Mouse (Mus musculus): Measurements from ENCODE around the gene Nr5a2. TPM values are rescaled to one million over a fixed set of nuclear protein-coding genes. Genes with fewer than 3 reads are reported as not detected.

Nr5a2 gene
- polyA plus RNA-seq, 1 experiment = not detected

DNA sequence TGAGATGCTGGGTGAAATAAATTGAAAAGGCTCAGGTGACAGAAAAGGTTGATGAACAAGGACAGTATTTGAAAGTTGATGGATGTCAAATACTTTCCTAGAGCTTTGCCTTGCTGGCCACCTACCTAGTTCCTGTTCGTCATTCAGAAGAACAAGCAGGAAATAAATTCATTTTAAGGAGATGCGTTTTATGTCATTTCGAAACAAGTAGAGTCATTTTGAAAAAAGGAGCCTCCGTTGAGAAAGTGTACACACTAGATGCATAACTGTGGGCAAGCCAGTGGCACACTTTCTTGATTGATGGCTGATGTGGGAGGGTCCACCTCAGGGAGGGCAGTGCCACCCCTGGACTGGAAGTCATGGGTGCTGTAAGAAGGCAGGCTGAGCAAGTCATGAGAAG, 62.1 kb downstream of the Nr5a2 start:
- Histone ChIP-seq H3K36me3 (ENCODE audit: control insufficient read depth, insufficient read depth) (no peaks in the 10 kb centered on the region), H3K4me3 (no peak overlapping the region), H3K4me2 (ENCODE audit: low read depth) (no peak overlapping the region), H3ac (ENCODE audit: control insufficient read depth, insufficient read length) (no peak overlapping the region), H3K79me2 (ENCODE audit: control insufficient read depth, insufficient read depth) (no peaks in the 10 kb centered on the region), H3K27me3 (ENCODE audit: control insufficient read depth, insufficient read depth, insufficient read length) (no peaks in the 10 kb centered on the region)
- no peak for TF ChIP-seq POLR2AphosphoS2 (IDR thresholded peaks at IDR 0.05; ENCODE audit: insufficient read length, low read depth)
- no peak for TF ChIP-seq MYOG (IDR thresholded peaks at IDR 0.05; ENCODE audit: control insufficient read depth in 1 of 3, insufficient read depth in 1 of 3, insufficient read length in 2 of 3, low read depth in 2 of 3)
- TF ChIP-seq USF1 (IDR thresholded peaks at IDR 0.05; ENCODE audit: low read depth) = no peak
- no peak for TF ChIP-seq MAX (IDR thresholded peaks at IDR 0.05; ENCODE audit: low read depth)
- TF ChIP-seq TCF12 (IDR thresholded peaks at IDR 0.05; ENCODE audit: insufficient read depth, poor library complexity, severe bottlenecking) = no peak
- no peak for TF ChIP-seq REST (IDR thresholded peaks at IDR 0.05; ENCODE audit: insufficient read depth, insufficient read length)
- TF ChIP-seq E2F4 (IDR thresholded peaks at IDR 0.05; ENCODE audit: insufficient read depth) = no peak
- TF ChIP-seq CEBPB (IDR thresholded peaks at IDR 0.05; ENCODE audit: insufficient read depth, poor library complexity, severe bottlenecking) = no peak
- TF ChIP-seq SRF (IDR thresholded peaks at IDR 0.05; ENCODE audit: control insufficient read depth, insufficient read length, low read depth) = no peak
- TF ChIP-seq POLR2A (IDR thresholded peaks at IDR 0.05; ENCODE audit: insufficient read length, low read depth) = no peak

DNA sequence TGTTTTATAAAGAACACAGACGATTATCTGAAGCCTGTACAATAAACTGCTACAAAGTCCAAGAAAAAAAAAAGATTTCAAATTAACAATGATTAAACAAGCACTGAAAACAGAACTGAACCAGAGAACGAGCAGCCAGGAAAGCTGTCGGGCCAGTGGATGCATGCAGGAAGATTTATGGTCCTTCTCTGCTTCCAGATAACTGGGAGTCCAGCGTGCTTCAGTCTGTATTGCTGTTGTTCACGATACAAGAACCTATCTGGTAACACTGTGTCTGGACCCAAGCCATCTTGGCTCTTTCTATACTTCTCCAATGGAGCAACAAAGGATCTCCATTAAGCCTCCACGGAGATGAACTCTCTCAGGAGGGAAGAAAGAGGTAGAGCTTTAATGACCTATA, 63.9 kb downstream of the Nr5a2 start:
- Histone ChIP-seq H3K27me3 (ENCODE audit: control insufficient read depth, insufficient read depth, insufficient read length) (no peaks in the 10 kb centered on the region), H3K79me2 (ENCODE audit: control insufficient read depth, insufficient read depth) (no peaks in the 10 kb centered on the region), H3ac (ENCODE audit: control insufficient read depth, insufficient read length) (no peak overlapping the region), H3K36me3 (ENCODE audit: control insufficient read depth, insufficient read depth) (no peaks in the 10 kb centered on the region), H3K4me2 (ENCODE audit: low read depth) (no peak overlapping the region), H3K4me3 (no peak overlapping the region)
- no peak for TF ChIP-seq CEBPB (IDR thresholded peaks at IDR 0.05; ENCODE audit: insufficient read depth, poor library complexity, severe bottlenecking)
- TF ChIP-seq TCF3 (IDR thresholded peaks at IDR 0.05; ENCODE audit: insufficient read length, low read depth) = no peak
- TF ChIP-seq E2F4 (IDR thresholded peaks at IDR 0.05; ENCODE audit: insufficient read depth) = no peak
- no peak for TF ChIP-seq POLR2AphosphoS2 (IDR thresholded peaks at IDR 0.05; ENCODE audit: insufficient read length, low read depth)
- TF ChIP-seq MAX (IDR thresholded peaks at IDR 0.05; ENCODE audit: low read depth) = no peak
- no peak for TF ChIP-seq POLR2A (IDR thresholded peaks at IDR 0.05; ENCODE audit: insufficient read length, low read depth)
- no peak for TF ChIP-seq MYOG (IDR thresholded peaks at IDR 0.05; ENCODE audit: control insufficient read depth in 1 of 3, insufficient read depth in 1 of 3, insufficient read length in 2 of 3, low read depth in 2 of 3)
- TF ChIP-seq REST (IDR thresholded peaks at IDR 0.05; ENCODE audit: insufficient read depth, insufficient read length) = no peak
- no peak for TF ChIP-seq MYOD1 (IDR thresholded peaks at IDR 0.05; ENCODE audit: control insufficient read depth in 1 of 3, insufficient read length in 2 of 3, low read depth in 2 of 3)
- no peak for TF ChIP-seq USF1 (IDR thresholded peaks at IDR 0.05; ENCODE audit: low read depth)
- TF ChIP-seq TCF12 (IDR thresholded peaks at IDR 0.05; ENCODE audit: insufficient read depth, poor library complexity, severe bottlenecking) = no peak
- TF ChIP-seq SRF (IDR thresholded peaks at IDR 0.05; ENCODE audit: control insufficient read depth, insufficient read length, low read depth) = no peak

DNA sequence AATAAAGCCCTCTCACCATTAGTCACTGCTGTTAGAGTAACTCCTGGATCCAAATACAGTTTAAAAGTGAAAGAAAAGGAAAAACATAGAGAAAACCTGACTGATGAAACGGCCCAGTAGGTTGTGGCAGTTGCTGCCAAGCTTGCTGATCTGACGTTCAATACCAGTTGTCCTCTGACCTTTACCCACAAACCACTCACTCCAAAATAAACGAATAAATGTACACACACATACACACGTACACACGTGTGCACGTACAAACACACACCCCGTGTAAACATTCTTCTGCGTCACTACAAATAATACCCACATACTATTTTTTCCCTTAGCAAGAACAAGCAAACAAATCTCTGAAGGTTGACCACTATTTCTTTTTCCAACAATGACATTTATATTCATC, 64.4 kb downstream of the Nr5a2 start:
- no peaks in the 10 kb centered on the region for H3K79me2 ChIP-seq (ENCODE audit: control insufficient read depth, insufficient read depth)
- TF ChIP-seq POLR2A (IDR thresholded peaks at IDR 0.05; ENCODE audit: insufficient read length, low read depth) = no peak
- no peak overlapping the region for H3K4me2 ChIP-seq (ENCODE audit: low read depth)
- no peaks in the 10 kb centered on the region for H3K27me3 ChIP-seq (ENCODE audit: control insufficient read depth, insufficient read depth, insufficient read length)
- H3K36me3 ChIP-seq (ENCODE audit: control insufficient read depth, insufficient read depth) = no peaks in the 10 kb centered on the region
- no peak overlapping the region for H3K4me3 ChIP-seq
- H3ac ChIP-seq (ENCODE audit: control insufficient read depth, insufficient read length) = no peak overlapping the region

DNA sequence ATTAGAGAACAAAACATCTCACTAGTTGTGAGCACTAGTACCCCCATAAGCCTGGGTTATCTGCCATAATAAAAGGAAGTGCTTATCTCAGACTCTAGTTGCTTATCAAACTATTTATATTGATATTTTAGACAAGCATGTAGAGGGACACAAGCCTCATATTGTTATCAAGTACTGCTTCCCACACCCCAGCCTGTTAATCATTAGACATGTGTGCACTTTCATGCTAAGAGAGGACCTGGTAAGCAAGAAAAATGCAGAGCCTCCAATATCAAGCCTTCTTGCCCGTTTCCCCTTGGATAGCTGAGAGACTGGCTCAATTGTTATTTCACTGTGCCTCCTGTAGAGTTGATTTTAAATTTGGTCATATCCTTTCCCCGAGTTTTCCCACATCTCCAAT, 65.5 kb downstream of the Nr5a2 start:
- H3K27me3 ChIP-seq (ENCODE audit: control insufficient read depth, insufficient read depth, insufficient read length) = no peaks in the 10 kb centered on the region
- H3K36me3 ChIP-seq (ENCODE audit: control insufficient read depth, insufficient read depth) = no peaks in the 10 kb centered on the region
- no peak for TF ChIP-seq CEBPB (IDR thresholded peaks at IDR 0.05; ENCODE audit: insufficient read depth, poor library complexity, severe bottlenecking)
- TF ChIP-seq POLR2AphosphoS2 (IDR thresholded peaks at IDR 0.05; ENCODE audit: insufficient read length, low read depth) = no peak
- TF ChIP-seq MYOG (IDR thresholded peaks at IDR 0.05; ENCODE audit: control insufficient read depth in 1 of 3, insufficient read depth in 1 of 3, insufficient read length in 2 of 3, low read depth in 2 of 3) = no peak
- TF ChIP-seq POLR2A (IDR thresholded peaks at IDR 0.05; ENCODE audit: insufficient read length, low read depth) = no peak
- TF ChIP-seq REST (IDR thresholded peaks at IDR 0.05; ENCODE audit: insufficient read depth, insufficient read length) = no peak
- no peak for TF ChIP-seq TCF12 (IDR thresholded peaks at IDR 0.05; ENCODE audit: insufficient read depth, poor library complexity, severe bottlenecking)
- no peak for TF ChIP-seq TCF3 (IDR thresholded peaks at IDR 0.05; ENCODE audit: insufficient read length, low read depth)
- TF ChIP-seq E2F4 (IDR thresholded peaks at IDR 0.05; ENCODE audit: insufficient read depth) = no peak
- no peak for TF ChIP-seq MAX (IDR thresholded peaks at IDR 0.05; ENCODE audit: low read depth)
- no peak for TF ChIP-seq USF1 (IDR thresholded peaks at IDR 0.05; ENCODE audit: low read depth)
- no peak for TF ChIP-seq SRF (IDR thresholded peaks at IDR 0.05; ENCODE audit: control insufficient read depth, insufficient read length, low read depth)
- TF ChIP-seq MYOD1 (IDR thresholded peaks at IDR 0.05; ENCODE audit: control insufficient read depth in 1 of 3, insufficient read length in 2 of 3, low read depth in 2 of 3) = no peak
- H3K79me2 ChIP-seq (ENCODE audit: control insufficient read depth, insufficient read depth) = no peaks in the 10 kb centered on the region
- no peak overlapping the region for H3ac ChIP-seq (ENCODE audit: control insufficient read depth, insufficient read length)
- no peak overlapping the region for H3K4me2 ChIP-seq (ENCODE audit: low read depth)
- H3K4me3 ChIP-seq = no peak overlapping the region

DNA sequence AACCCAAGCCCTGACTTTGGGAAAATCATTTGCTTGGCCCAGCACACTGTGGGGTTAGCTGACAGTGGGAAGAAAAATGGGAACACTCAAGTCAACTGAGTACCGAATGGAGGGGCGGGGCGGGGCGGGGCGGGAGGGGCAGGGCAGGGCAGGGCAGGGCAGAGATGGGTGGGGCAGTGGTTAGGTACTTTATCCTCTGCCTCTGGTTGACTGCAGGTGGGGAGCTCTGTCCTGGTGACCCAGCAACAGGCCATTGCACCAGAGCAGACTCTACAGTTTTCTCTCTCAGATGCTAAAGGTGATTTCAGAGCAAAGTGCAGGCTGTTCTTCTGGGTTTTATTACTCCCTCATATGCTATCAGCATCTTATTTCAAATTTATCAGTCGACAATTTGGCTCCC, 67.1 kb downstream of the Nr5a2 start:
- Histone ChIP-seq H3K36me3 (ENCODE audit: control insufficient read depth, insufficient read depth) (no peaks in the 10 kb centered on the region), H3K27me3 (ENCODE audit: control insufficient read depth, insufficient read depth, insufficient read length) (no peaks in the 10 kb centered on the region), H3K4me2 (ENCODE audit: low read depth) (no peak overlapping the region), H3K4me3 (no peak overlapping the region), H3K79me2 (ENCODE audit: control insufficient read depth, insufficient read depth) (no peaks in the 10 kb centered on the region), H3ac (ENCODE audit: control insufficient read depth, insufficient read length) (no peak overlapping the region)
- TF ChIP-seq REST (IDR thresholded peaks at IDR 0.05; ENCODE audit: insufficient read depth, insufficient read length) (no peak), E2F4 (IDR thresholded peaks at IDR 0.05; ENCODE audit: insufficient read depth) (no peak), CEBPB (IDR thresholded peaks at IDR 0.05; ENCODE audit: insufficient read depth, poor library complexity, severe bottlenecking) (no peak), MYOG (IDR thresholded peaks at IDR 0.05; ENCODE audit: control insufficient read depth in 1 of 3, insufficient read depth in 1 of 3, insufficient read length in 2 of 3, low read depth in 2 of 3) (no peak), TCF12 (IDR thresholded peaks at IDR 0.05; ENCODE audit: insufficient read depth, poor library complexity, severe bottlenecking) (no peak), POLR2AphosphoS2 (IDR thresholded peaks at IDR 0.05; ENCODE audit: insufficient read length, low read depth) (no peak), MYOD1 (IDR thresholded peaks at IDR 0.05; ENCODE audit: control insufficient read depth in 1 of 3, insufficient read length in 2 of 3, low read depth in 2 of 3) (no peak), POLR2A (IDR thresholded peaks at IDR 0.05; ENCODE audit: insufficient read length, low read depth) (no peak), USF1 (IDR thresholded peaks at IDR 0.05; ENCODE audit: low read depth) (no peak), MAX (IDR thresholded peaks at IDR 0.05; ENCODE audit: low read depth) (no peak), SRF (IDR thresholded peaks at IDR 0.05; ENCODE audit: control insufficient read depth, insufficient read length, low read depth) (no peak), TCF3 (IDR thresholded peaks at IDR 0.05; ENCODE audit: insufficient read length, low read depth) (no peak)

All from myocyte (in vitro differentiated cells).